ENCODE assay signal across 1 mouse cellular context in the genomic region with DNA sequence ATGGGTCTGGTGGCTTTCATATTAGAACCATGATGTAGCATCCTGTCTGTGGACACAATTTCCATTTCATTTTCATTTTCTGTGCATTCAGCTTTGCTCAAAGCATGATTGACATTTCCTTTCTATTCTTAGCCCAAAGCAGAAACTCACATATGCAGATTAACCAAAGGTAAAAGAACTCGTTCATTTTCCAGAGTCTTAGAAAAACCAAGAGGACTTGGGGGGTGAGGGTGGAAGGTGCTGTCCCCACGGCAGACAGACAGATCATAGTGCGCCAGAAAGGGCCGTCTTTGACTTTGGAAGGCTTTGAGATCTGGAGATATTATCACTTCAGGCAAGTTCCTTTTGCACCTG.
TF ChIP-seq lines count a peak whose summit lies in the region.

No protein-coding gene starts in this region.

TF ChIP-seq in CH12.LX, 34 proteins besides CTCF, POLR2A, EP300 and RAD21:
- TF ChIP-seq KAT2A (IDR thresholded peaks at IDR 0.05; ENCODE audit: insufficient replicate concordance, low read length) (no peak), IRF4 (IDR thresholded peaks at IDR 0.05; ENCODE audit: low read depth, low read length) (peak; percentile 55; the same call in 1 of the 2 replicates), USF1 (IDR thresholded peaks at IDR 0.05; ENCODE audit: low read depth, low read length) (no peak), BHLHE40 (IDR thresholded peaks at IDR 0.05; ENCODE audit: low read depth, low read length) (peak; percentile 36; the same call in 1 of the 2 replicates), CHD1 (IDR thresholded peaks at IDR 0.05; ENCODE audit: low read depth, low read length) (no peak), MEF2A (IDR thresholded peaks at IDR 0.05; ENCODE audit: borderline replicate concordance, low read depth, low read length) (peak; percentile 97), RCOR1 (conservative IDR thresholded peaks at IDR 0.05; ENCODE audit: low read depth, low read length) (peak; percentile 65; the same call in 1 of the 2 replicates), HCFC1 (IDR thresholded peaks at IDR 0.05; ENCODE audit: low read depth, low read length) (no peak), POLR2AphosphoS2 (IDR thresholded peaks at IDR 0.05; ENCODE audit: low read depth, low read length) (no peak), ELF1 (IDR thresholded peaks at IDR 0.05; ENCODE audit: low read depth, low read length) (no peak), SMC3 (IDR thresholded peaks at IDR 0.05; ENCODE audit: low read depth, low read length) (peak; percentile 26; the same call in 1 of the 2 replicates), MAZ (IDR thresholded peaks at IDR 0.05; ENCODE audit: low read depth, low read length) (peak; percentile 24; the same call in 1 of the 2 replicates), USF2 (conservative IDR thresholded peaks at IDR 0.05; ENCODE audit: low read depth, low read length) (no peak), ZMIZ1 (IDR thresholded peaks at IDR 0.05; ENCODE audit: low read depth, low read length) (0 out of 2 replicates have a peak, but pooled peaks have one; percentile 8), ZNF384 (IDR thresholded peaks at IDR 0.05; ENCODE audit: low read depth, low read length) (peak; percentile 26; the same call in 1 of the 2 replicates), TCF12 (IDR thresholded peaks at IDR 0.05; ENCODE audit: low read depth, low read length) (no peak; the same call in none of the 2 replicates), MYC (IDR thresholded peaks at IDR 0.05; ENCODE audit: low read depth, low read length) (no peak), CHD2 (IDR thresholded peaks at IDR 0.05; ENCODE audit: low read length) (peak; percentile 11; the same call in 1 of the 2 replicates), JUND (conservative IDR thresholded peaks at IDR 0.05; ENCODE audit: low read depth, low read length) (no peak), ZC3H11A (IDR thresholded peaks at IDR 0.05; ENCODE audit: low read depth, low read length) (no peak), NRF1 (IDR thresholded peaks at IDR 0.05; ENCODE audit: low read depth, low read length) (no peak), UBTF (IDR thresholded peaks at IDR 0.05; ENCODE audit: low read depth, low read length) (no peak; the same call in 1 of the 2 replicates), MAFK (IDR thresholded peaks at IDR 0.05; ENCODE audit: insufficient replicate concordance, low read length) (0 out of 2 replicates have a peak, but pooled peaks have one; percentile 16), GABPA (IDR thresholded peaks at IDR 0.05; ENCODE audit: insufficient replicate concordance, low read depth, low read length) (no peak), MXI1 (IDR thresholded peaks at IDR 0.05; ENCODE audit: low read depth, low read length) (peak; percentile 16; the same call in 1 of the 2 replicates), NELFE (IDR thresholded peaks at IDR 0.05; ENCODE audit: low read depth, low read length) (no peak; the same call in 1 of the 2 replicates), ETS1 (conservative IDR thresholded peaks at IDR 0.05; ENCODE audit: low read depth, low read length) (peak; percentile 84), PAX5 (IDR thresholded peaks at IDR 0.05; ENCODE audit: low read length) (no peak), TBP (conservative IDR thresholded peaks at IDR 0.05; ENCODE audit: low read depth, low read length) (0 out of 2 replicates have a peak, but pooled peaks have one; percentile 66)
